Mouse (Mus musculus): Measurements from ENCODE around the gene Hdhd3. TPM values are rescaled to one million over a fixed set of nuclear protein-coding genes. Genes with fewer than 3 reads are reported as not detected.

Gene Hdhd3
- polyA plus RNA-seq, 1 experiment from 2014 or later: 61.6 TPM

DNA sequence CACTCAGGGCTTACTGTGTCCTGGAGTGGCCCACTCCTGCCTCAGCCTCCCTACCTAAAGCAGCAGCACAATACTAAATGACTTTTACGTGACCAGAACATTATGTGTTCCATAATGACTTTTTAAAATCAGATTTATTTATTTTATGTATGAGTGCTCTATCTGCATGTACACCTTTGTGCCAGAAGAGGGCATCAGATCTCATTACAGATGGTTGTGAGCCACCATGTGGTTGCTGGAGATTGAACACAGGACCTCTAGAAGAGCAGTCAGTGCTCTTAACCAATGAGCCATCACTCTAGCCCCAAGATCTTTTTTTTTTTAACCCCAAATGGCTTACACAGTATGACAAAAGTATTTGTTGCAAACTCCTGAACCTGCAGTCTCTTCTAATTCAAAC lies 35.1 kb downstream of the Hdhd3 start:
- Histone ChIP-seq H3K4me3 (replicated peaks) (no peak overlapping the region), H3K9ac (no peak overlapping the region), H3K4me2 (replicated peaks) (no peak overlapping the region), H3K9me3 (no peaks in the 10 kb centered on the region), H3K36me3 (no peaks in the 10 kb centered on the region), H3K27ac (no peak overlapping the region), H3K4me1 (replicated peaks) (no peaks in the 10 kb centered on the region), H3K27me3 (replicated peaks) (no peaks in the 10 kb centered on the region)
- no peak for ATAC-seq
- WGBS: 92% methylated on average over 1 of the region's 1 CpGs

GRCm38 (mm10) chr4:62463124-62463523 lies 40.1 kb downstream of the Hdhd3 start:
- H3K9me3 ChIP-seq: no peaks in the 10 kb centered on the region
- H3K4me1 ChIP-seq (replicated peaks): peaks cover 2% of the 10 kb centered on the region; the same call in 1 of the 2 replicates
- H3K9ac ChIP-seq: no peak overlapping the region
- WGBS: 89% methylated on average over 2 of the region's 2 CpGs
- H3K4me2 ChIP-seq (replicated peaks): no peak overlapping the region
- no peaks in the 10 kb centered on the region for H3K36me3 ChIP-seq
- no peak overlapping the region for H3K27ac ChIP-seq
- ATAC-seq: no peak
- no peaks in the 10 kb centered on the region for H3K27me3 ChIP-seq (replicated peaks)
- H3K4me3 ChIP-seq (replicated peaks): no peak overlapping the region

DNA sequence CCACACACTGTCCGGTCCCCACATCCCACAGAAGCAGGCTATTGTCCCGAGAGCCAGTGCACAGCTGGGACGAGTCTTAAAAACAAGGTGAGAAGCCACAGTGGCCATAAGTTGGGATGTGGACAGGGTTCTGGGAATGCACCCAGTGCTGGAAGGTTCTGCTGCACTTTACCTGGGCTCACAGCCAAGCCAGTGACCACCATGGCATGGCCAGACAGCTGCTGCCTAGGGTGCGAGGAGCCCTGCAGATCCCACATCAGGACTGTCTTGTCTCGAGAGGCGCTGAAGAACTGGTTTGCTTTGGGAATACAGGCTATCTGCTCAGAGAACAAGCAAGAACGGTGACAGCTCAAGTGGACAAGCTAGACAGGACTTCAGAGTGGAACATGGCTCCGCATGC lies 42.9 kb downstream of the Hdhd3 start:
- no peak for ATAC-seq
- Histone ChIP-seq H3K27me3 (replicated peaks) (no peaks in the 10 kb centered on the region), H3K4me1 (replicated peaks) (peaks cover 2% of the 10 kb centered on the region; the same call in 1 of the 2 replicates), H3K27ac (no peak overlapping the region), H3K36me3 (no peaks in the 10 kb centered on the region), H3K4me3 (replicated peaks) (no peak overlapping the region), H3K9ac (no peak overlapping the region), H3K9me3 (no peaks in the 10 kb centered on the region), H3K4me2 (replicated peaks) (no peak overlapping the region)
- 91% methylated on average over 8 of the region's 8 CpGs for WGBS

DNA sequence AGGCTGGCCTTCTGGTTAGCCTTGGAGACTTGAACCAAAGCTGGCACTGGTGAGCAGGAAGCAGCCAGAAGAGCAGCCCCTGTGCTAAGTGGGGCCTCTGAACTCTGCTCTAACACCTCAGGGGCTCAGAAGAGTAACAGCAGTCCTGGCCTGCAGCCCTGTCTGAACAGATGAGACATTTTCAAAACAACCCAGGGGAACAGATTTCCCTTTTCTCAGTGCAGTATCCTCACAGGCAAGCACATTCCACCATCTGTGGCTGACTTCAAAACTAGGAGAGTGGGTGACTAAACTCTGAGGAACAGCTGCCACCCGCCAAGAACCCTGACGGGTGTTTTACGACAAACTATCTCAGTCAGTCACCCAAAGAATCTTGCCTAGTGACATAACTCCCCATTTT lies 44.2 kb downstream of the Hdhd3 start:
- H3K36me3 ChIP-seq: no peaks in the 10 kb centered on the region
- H3K9me3 ChIP-seq: no peaks in the 10 kb centered on the region
- no peak overlapping the region for H3K4me3 ChIP-seq (replicated peaks)
- H3K27ac ChIP-seq: no peak overlapping the region
- no peak overlapping the region for H3K9ac ChIP-seq
- ATAC-seq: peak; percentile 21; the same call in 1 of the 2 replicates
- H3K4me1 ChIP-seq (replicated peaks): peaks cover 2% of the 10 kb centered on the region; the same call in 1 of the 2 replicates
- no peak overlapping the region for H3K4me2 ChIP-seq (replicated peaks)
- WGBS: 69% methylated on average over 3 of the region's 3 CpGs
- H3K27me3 ChIP-seq (replicated peaks): no peaks in the 10 kb centered on the region

- H3K9ac ChIP-seq: no peak overlapping the region
- H3K27me3 ChIP-seq (replicated peaks): no peaks in the 10 kb centered on the region
- no peak overlapping the region for H3K27ac ChIP-seq
- ATAC-seq: no peak
- WGBS: 50% methylated on average over 5 of the region's 5 CpGs
- peaks cover 2% of the 10 kb centered on the region; the same call in 1 of the 2 replicates for H3K4me1 ChIP-seq (replicated peaks)
- no peak overlapping the region for H3K4me3 ChIP-seq (replicated peaks)
- no peak overlapping the region for H3K4me2 ChIP-seq (replicated peaks)
- H3K36me3 ChIP-seq: no peaks in the 10 kb centered on the region
- H3K9me3 ChIP-seq: no peaks in the 10 kb centered on the region
Observed at GRCm38 (mm10) chr4:62454995-62455394, 48.3 kb downstream of the Hdhd3 start.

Other genes starting within 250 kb of the Hdhd3 start
- 17.0 and 19.9 TPM in 2 replicates for gene Slc31a2, start 240.9 kb downstream of the Hdhd3 start, polyA plus RNA-seq (2015; fragmentation: Nextera tagmentation; extraction: Ambion mirVana)
- gene Fkbp15, start 142.9 kb downstream of the Hdhd3 start, polyA plus RNA-seq (2015; fragmentation: Nextera tagmentation; extraction: Ambion mirVana): 23.7 and 24.7 TPM in 2 replicates
- 96.6 and 102 TPM in 2 replicates for gene Slc31a1, start 142.7 kb downstream of the Hdhd3 start, polyA plus RNA-seq (2015; fragmentation: Nextera tagmentation; extraction: Ambion mirVana)
- gene Cdc26, start 94.8 kb downstream of the Hdhd3 start, polyA plus RNA-seq (2015; fragmentation: Nextera tagmentation; extraction: Ambion mirVana): 138 and 147 TPM in 2 replicates
- 17.3 and 18.7 TPM in 2 replicates for gene Prpf4, start 94.7 kb downstream of the Hdhd3 start, polyA plus RNA-seq (2015; fragmentation: Nextera tagmentation; extraction: Ambion mirVana)
- not detected in 2 replicates for gene Rnf183, start 68.2 kb downstream of the Hdhd3 start, polyA plus RNA-seq (2015; fragmentation: Nextera tagmentation; extraction: Ambion mirVana)
- 7.7 and 9.1 TPM in 2 replicates for gene Wdr31, start 32.6 kb downstream of the Hdhd3 start, polyA plus RNA-seq (2015; fragmentation: Nextera tagmentation; extraction: Ambion mirVana)
- 31.7 and 33.2 TPM in 2 replicates for gene Bspry, start 23.4 kb downstream of the Hdhd3 start, polyA plus RNA-seq (2015; fragmentation: Nextera tagmentation; extraction: Ambion mirVana)
- 156 and 161 TPM in 2 replicates for gene Alad, start 16.5 kb upstream of the Hdhd3 start, polyA plus RNA-seq (2015; fragmentation: Nextera tagmentation; extraction: Ambion mirVana)
- 70.5 and 71.5 TPM in 2 replicates for gene Pole3, start 21.6 kb upstream of the Hdhd3 start, polyA plus RNA-seq (2015; fragmentation: Nextera tagmentation; extraction: Ambion mirVana)
- gene 4933430I17Rik, start 21.9 kb upstream of the Hdhd3 start, polyA plus RNA-seq (2015; fragmentation: Nextera tagmentation; extraction: Ambion mirVana): 0.15 and 0.43 TPM in 2 replicates
- 43.5 and 46.3 TPM in 2 replicates for gene Rgs3, start 56.4 kb upstream of the Hdhd3 start, polyA plus RNA-seq (2015; fragmentation: Nextera tagmentation; extraction: Ambion mirVana)